Mouse (Mus musculus): Measurements from ENCODE around the gene Plpp1. TPM values are rescaled to one million over a fixed set of nuclear protein-coding genes. Genes with fewer than 3 reads are reported as not detected.
A peak's percentile ranks its signal among the peaks of the same experiment; 100 is the strongest.

The Plpp1 gene
- polyA plus RNA-seq, 1 experiment from 2014 or later: 135 TPM

DNA sequence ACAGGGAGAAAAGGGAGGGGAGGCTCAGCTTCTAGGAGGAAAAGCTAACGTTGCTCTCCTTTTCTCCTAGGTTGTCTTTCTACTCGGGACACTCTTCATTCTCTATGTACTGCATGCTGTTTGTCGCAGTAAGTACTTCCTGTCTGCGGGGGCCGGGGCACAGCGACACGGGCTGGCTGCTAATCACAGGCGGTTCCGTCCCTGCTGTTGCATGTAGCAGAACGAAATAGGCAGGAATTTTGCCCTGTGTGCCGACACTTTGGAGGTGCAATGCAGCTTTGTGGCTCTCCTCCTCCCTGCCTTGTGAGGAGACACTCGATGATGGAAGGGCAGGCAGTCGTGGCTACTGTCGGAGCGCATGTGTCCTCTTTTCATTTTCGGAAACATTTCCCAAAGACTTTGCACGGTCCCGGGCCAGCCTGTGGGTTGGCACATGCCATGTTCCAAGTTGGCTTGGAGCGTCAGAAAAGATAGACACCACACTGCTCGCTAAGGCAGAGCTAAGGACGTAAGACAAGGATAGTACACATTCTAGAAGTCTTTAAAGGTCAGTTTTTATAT lies 59.1 kb downstream of the Plpp1 start:
- no peak overlapping the region for H3K9ac ChIP-seq (ENCODE audit: low read depth, low read length)
- no peak for DNase-seq (ENCODE audit: low spot score)
- ATAC-seq (replicated peaks; ENCODE audit: low FRiP score, low read depth): no peak
- no peak for TF ChIP-seq CTCF (IDR thresholded peaks at IDR 0.05; ENCODE audit: low read depth)
- H3K27me3 ChIP-seq (ENCODE audit: insufficient read depth, low read length): no peaks in the 10 kb centered on the region
- no peak overlapping the region for H3K4me3 ChIP-seq (replicated peaks; ENCODE audit: low read depth, low read length)
- H3K36me3 ChIP-seq (ENCODE audit: insufficient read depth, low read length): peaks cover 7% of the 10 kb centered on the region; the same call in 1 of the 2 replicates
- no peak overlapping the region for H3K27ac ChIP-seq
- no peaks in the 10 kb centered on the region for H3K9me3 ChIP-seq (replicated peaks; ENCODE audit: low read length)
- 0 out of 2 replicates have a peak, but pooled peaks cover 9% of the 10 kb centered on the region for H3K4me1 ChIP-seq (replicated peaks; ENCODE audit: insufficient read depth, low read length)
- no peak overlapping the region for H3K4me2 ChIP-seq (ENCODE audit: low read length)
- WGBS: 87% methylated on average over 21 of the region's 21 CpGs

GRCm38 (mm10) chr13:112860370-112860769 lies 59.8 kb downstream of the Plpp1 start:
- Histone ChIP-seq H3K4me3 (replicated peaks; ENCODE audit: low read depth, low read length) (no peak overlapping the region), H3K4me1 (replicated peaks; ENCODE audit: insufficient read depth, low read length) (0 out of 2 replicates have a peak, but pooled peaks cover 9% of the 10 kb centered on the region), H3K27me3 (ENCODE audit: insufficient read depth, low read length) (no peaks in the 10 kb centered on the region), H3K9me3 (replicated peaks; ENCODE audit: low read length) (no peaks in the 10 kb centered on the region), H3K9ac (ENCODE audit: low read depth, low read length) (no peak overlapping the region), H3K27ac (no peak overlapping the region), H3K36me3 (ENCODE audit: insufficient read depth, low read length) (peaks cover 12% of the 10 kb centered on the region; the same call in 1 of the 2 replicates), H3K4me2 (ENCODE audit: low read length) (no peak overlapping the region)
- no peak for TF ChIP-seq CTCF (IDR thresholded peaks at IDR 0.05; ENCODE audit: low read depth)
- no peak for DNase-seq (ENCODE audit: low spot score)
- ATAC-seq (replicated peaks; ENCODE audit: low FRiP score, low read depth): no peak
- WGBS: 86% methylated on average over 2 of the region's 2 CpGs

DNA sequence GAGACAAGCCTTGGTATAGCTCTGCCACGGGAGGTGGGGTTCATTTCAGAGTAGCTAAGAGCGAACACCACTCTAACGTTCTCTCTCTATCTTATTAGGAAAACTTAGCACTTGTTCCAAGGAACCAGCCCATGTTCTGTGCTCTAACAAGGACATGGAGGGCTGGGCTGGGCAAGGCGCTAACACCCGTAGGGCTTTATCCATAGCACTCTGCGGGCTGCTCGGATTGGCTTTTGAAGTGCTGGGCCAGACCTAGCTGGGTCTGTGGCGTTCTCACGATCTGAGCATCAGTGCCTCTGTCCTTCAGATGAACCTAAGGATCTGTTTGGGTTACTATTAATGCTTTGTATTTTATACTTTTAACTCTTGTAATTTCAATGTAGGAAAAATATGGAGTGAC lies 60.3 kb downstream of the Plpp1 start:
- Histone ChIP-seq H3K27me3 (ENCODE audit: insufficient read depth, low read length) (no peaks in the 10 kb centered on the region), H3K36me3 (ENCODE audit: insufficient read depth, low read length) (peaks cover 17% of the 10 kb centered on the region; the same call in 1 of the 2 replicates), H3K4me3 (replicated peaks; ENCODE audit: low read depth, low read length) (no peak overlapping the region), H3K4me1 (replicated peaks; ENCODE audit: insufficient read depth, low read length) (0 out of 2 replicates have a peak, but pooled peaks cover 9% of the 10 kb centered on the region), H3K9ac (ENCODE audit: low read depth, low read length) (no peak overlapping the region), H3K27ac (no peak overlapping the region), H3K4me2 (ENCODE audit: low read length) (no peak overlapping the region), H3K9me3 (replicated peaks; ENCODE audit: low read length) (no peaks in the 10 kb centered on the region)
- 93% methylated on average over 9 of the region's 9 CpGs for WGBS
- TF ChIP-seq CTCF (IDR thresholded peaks at IDR 0.05; ENCODE audit: low read depth): no peak
- DNase-seq (ENCODE audit: low spot score): no peak
- ATAC-seq (replicated peaks; ENCODE audit: low FRiP score, low read depth): no peak

DNA sequence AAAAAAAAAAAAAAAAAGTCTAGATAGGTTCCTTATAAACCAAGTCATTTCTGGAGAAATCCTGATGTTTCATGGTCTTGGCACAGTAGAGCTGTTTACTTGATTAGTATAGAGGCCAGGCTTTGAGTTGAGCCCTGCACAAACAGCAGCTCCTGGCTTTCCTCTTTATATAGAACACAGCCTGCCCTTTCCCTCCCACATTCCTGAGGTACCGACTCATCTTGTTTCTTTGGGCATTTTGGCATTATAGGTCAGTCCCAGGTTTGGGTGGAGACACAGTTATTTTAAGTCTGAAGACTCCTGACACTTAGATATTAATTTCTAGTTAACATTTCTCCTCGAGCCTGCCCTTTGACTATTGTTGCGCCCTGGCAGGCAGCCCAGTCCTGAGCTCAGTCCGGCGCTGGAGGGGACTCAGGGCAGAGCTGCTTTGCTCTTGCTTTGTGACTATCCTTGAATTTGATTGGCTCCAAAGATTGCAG lies 61.3 kb downstream of the Plpp1 start:
- H3K36me3 ChIP-seq (ENCODE audit: insufficient read depth, low read length): peaks cover 25% of the 10 kb centered on the region; the same call in 1 of the 2 replicates
- no peaks in the 10 kb centered on the region for H3K9me3 ChIP-seq (replicated peaks; ENCODE audit: low read length)
- no peak overlapping the region for H3K4me3 ChIP-seq (replicated peaks; ENCODE audit: low read depth, low read length)
- no peaks in the 10 kb centered on the region for H3K27me3 ChIP-seq (ENCODE audit: insufficient read depth, low read length)
- 0 out of 2 replicates have a peak, but pooled peaks cover 9% of the 10 kb centered on the region for H3K4me1 ChIP-seq (replicated peaks; ENCODE audit: insufficient read depth, low read length)
- H3K27ac ChIP-seq: no peak overlapping the region
- no peak overlapping the region for H3K4me2 ChIP-seq (ENCODE audit: low read length)
- 26% methylated on average over 5 of the region's 5 CpGs for WGBS
- ATAC-seq (replicated peaks; ENCODE audit: low FRiP score, low read depth) (peak; percentile 65; the same call in 1 of the 2 replicates), DNase-seq (ENCODE audit: low spot score) (peak; percentile 69)
- no peak overlapping the region for H3K9ac ChIP-seq (ENCODE audit: low read depth, low read length)
- TF ChIP-seq CTCF (IDR thresholded peaks at IDR 0.05; ENCODE audit: low read depth): no peak; the same call in 1 of the 2 replicates

DNA sequence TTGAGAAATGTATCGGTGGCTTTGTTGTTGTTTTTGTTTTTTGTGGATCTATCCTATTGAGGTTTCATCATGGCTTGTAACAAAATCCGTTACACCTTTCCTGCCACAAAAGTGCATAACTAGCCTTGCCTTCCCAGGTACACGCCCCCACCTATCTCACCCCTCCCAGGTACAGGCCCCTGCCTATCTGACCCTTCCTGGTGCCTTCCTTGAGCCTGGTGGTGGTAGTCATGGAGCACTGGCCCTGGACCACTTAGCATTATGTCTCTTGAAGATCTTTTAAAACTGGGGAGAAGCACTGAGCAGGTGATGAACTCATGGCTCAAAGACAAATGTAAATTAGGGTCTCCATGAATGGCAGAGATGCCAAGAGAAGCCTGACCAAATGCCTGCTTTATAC lies 61.8 kb downstream of the Plpp1 start:
- Histone ChIP-seq H3K27ac (no peak overlapping the region), H3K4me3 (replicated peaks; ENCODE audit: low read depth, low read length) (no peak overlapping the region), H3K36me3 (ENCODE audit: insufficient read depth, low read length) (peaks cover 28% of the 10 kb centered on the region), H3K27me3 (ENCODE audit: insufficient read depth, low read length) (no peaks in the 10 kb centered on the region), H3K9ac (ENCODE audit: low read depth, low read length) (no peak overlapping the region), H3K9me3 (replicated peaks; ENCODE audit: low read length) (no peaks in the 10 kb centered on the region), H3K4me1 (replicated peaks; ENCODE audit: insufficient read depth, low read length) (0 out of 2 replicates have a peak, but pooled peaks cover 9% of the 10 kb centered on the region), H3K4me2 (ENCODE audit: low read length) (no peak overlapping the region)
- TF ChIP-seq CTCF (IDR thresholded peaks at IDR 0.05; ENCODE audit: low read depth): no peak
- 67% methylated on average over 3 of the region's 3 CpGs for WGBS
- no peak for DNase-seq (ENCODE audit: low spot score)
- 0 out of 2 replicates have a peak, but pooled peaks have one; percentile 13 for ATAC-seq (replicated peaks; ENCODE audit: low FRiP score, low read depth)

- H3K4me3 ChIP-seq (replicated peaks; ENCODE audit: low read depth, low read length): no peak overlapping the region
- no peak overlapping the region for H3K4me2 ChIP-seq (ENCODE audit: low read length)
- H3K27ac ChIP-seq: no peak overlapping the region
- DNase-seq (ENCODE audit: low spot score): no peak
- 0 out of 2 replicates have a peak, but pooled peaks cover 9% of the 10 kb centered on the region for H3K4me1 ChIP-seq (replicated peaks; ENCODE audit: insufficient read depth, low read length)
- 90% methylated on average over 1 of the region's 1 CpGs for WGBS
- no peak for ATAC-seq (replicated peaks; ENCODE audit: low FRiP score, low read depth)
- no peak overlapping the region for H3K9ac ChIP-seq (ENCODE audit: low read depth, low read length)
- no peak for TF ChIP-seq CTCF (IDR thresholded peaks at IDR 0.05; ENCODE audit: low read depth)
- no peaks in the 10 kb centered on the region for H3K9me3 ChIP-seq (replicated peaks; ENCODE audit: low read length)
- H3K36me3 ChIP-seq (ENCODE audit: insufficient read depth, low read length): peaks cover 35% of the 10 kb centered on the region
- H3K27me3 ChIP-seq (ENCODE audit: insufficient read depth, low read length): no peaks in the 10 kb centered on the region
Measured at GRCm38 (mm10) chr13:112862978-112863677, 62.5 kb downstream of the Plpp1 start.
